Mouse (Mus musculus): ENCODE measurements around the gene Iqcd. TPM values are rescaled to one million over a fixed set of nuclear protein-coding genes. Genes with fewer than 3 reads are reported as not detected.
A peak's percentile ranks its signal among the peaks of the same experiment; 100 is the strongest.

Iqcd gene
- polyA plus RNA-seq, 1 experiment from 2014 or later, result 1.7 TPM

DNA sequence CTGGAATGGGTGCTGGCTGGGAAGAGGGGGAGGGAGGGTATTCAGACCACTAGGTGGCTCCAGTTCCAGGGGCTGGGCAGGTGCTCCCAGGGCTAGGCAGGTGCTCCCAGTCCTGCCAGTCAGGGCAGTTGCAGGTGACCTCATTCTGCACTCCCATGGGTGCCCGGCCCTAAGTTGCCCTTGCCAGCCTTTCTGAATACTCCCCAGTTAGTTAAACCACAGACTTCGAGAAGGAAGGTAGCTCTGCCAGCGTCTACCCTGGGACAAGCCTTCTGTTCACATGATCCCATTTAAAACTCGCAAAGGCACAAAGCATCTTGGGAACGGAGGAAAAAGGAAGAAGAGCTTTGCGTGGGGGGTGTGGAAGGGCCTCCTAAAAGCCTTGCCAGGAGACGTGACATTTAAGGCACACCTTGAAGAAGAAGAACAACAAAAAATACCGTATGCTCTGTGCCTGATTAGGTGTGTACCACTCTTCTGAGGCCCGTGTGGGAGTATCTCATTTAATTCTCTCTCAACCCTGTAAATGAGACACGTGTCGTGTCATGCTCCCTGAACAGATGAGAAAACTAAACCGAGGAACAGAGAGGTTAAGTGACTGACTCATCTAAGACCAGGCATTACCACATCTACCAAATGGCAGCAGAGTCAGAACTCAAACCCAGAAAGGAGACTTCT, 59.1 kb downstream of the Iqcd start:
- Histone ChIP-seq H3K9ac (replicated peaks; ENCODE audit: low read depth) (no peak overlapping the region), H3K27ac (ENCODE audit: low read length) (no peak overlapping the region), H3K36me3 (ENCODE audit: insufficient read depth, low read length) (no peaks in the 10 kb centered on the region), H3K4me3 (ENCODE audit: low read depth, low read length) (no peak overlapping the region), H3K4me1 (ENCODE audit: insufficient read depth, low read depth, low read length) (peaks cover 6% of the 10 kb centered on the region), H3K27me3 (replicated peaks; ENCODE audit: insufficient read depth, low read length) (peaks cover 36% of the 10 kb centered on the region), H3K9me3 (ENCODE audit: low read length) (no peaks in the 10 kb centered on the region), H3K4me2 (replicated peaks; ENCODE audit: low read depth, low read length) (peak overlapping the region; percentile 40; the same call in 1 of the 2 replicates)
- 32% methylated on average over 12 of the region's 12 CpGs for WGBS
- TF ChIP-seq EP300 (IDR thresholded peaks at IDR 0.05) (no peak), CTCF (IDR thresholded peaks at IDR 0.05) (peak; percentile 11; the same call in 1 of the 2 replicates)
- ATAC-seq (no peak), DNase-seq (ENCODE audit: low spot score) (no peak)

DNA sequence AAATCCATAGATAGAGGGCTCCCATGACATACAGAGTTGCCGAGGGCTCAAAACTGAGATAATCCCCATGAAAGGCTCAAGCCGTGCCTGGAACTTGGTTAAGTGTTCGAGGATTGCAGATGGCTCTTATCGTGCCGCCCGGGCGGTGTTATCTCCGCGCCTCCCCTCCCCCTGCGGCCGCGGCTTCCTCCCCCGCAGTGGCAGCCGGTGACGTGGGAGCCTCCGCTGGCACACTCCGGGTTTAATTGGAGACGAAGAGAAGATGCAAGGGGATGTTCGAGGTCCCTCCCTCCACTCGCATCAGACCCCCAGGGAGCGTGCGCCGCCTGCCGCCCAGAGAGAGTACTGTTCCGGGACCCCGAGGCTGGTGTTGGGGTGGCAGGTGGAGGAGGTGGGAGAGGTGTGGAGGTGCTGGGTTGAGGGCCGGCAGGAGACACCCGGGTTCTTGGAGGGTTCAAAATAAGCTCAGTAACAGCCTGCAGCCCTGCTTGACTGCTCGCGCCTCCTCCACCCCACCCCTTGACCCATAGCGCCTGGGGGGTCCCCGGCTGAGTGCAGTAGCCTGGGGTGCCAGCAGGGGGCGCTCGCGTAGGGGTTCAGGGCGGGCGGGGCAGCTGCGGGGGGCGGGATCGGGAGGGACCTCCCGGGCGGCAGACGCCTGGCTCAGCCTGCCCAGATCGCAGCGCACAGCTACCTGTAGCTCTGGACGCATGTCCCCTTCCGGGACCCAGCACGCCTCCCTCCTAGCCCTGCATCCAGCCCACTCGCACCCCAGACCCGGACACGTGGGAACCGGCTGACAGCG, 60.0 kb downstream of the Iqcd start, which contains the start of gene Rasal1:
TSS of gene Rasal1 (plus strand) at position 244 of the 805 bp plus-strand sequence.
- peak within 1 kb of the TSS; percentile 40 for H3K4me2 ChIP-seq (replicated peaks; ENCODE audit: low read depth, low read length)
- H3K27me3 ChIP-seq (replicated peaks; ENCODE audit: insufficient read depth, low read length), result peaks cover 36% of the 10 kb centered on the region
- no peaks in the 10 kb centered on the region for H3K36me3 ChIP-seq (ENCODE audit: insufficient read depth, low read length)
- WGBS, result 1% methylated on average over 37 of the region's 53 CpGs
- H3K27ac ChIP-seq (ENCODE audit: low read length), result no peak within 1 kb of the TSS
- H3K4me1 ChIP-seq (ENCODE audit: insufficient read depth, low read depth, low read length), result peaks cover 6% of the 10 kb centered on the region
- H3K9me3 ChIP-seq (ENCODE audit: low read length), result no peaks in the 10 kb centered on the region
- no peak within 1 kb of the TSS for H3K9ac ChIP-seq (replicated peaks; ENCODE audit: low read depth)
- ATAC-seq, result peak; percentile 55
- peak within 1 kb of the TSS; percentile 29 for H3K4me3 ChIP-seq (ENCODE audit: low read depth, low read length)
- TF ChIP-seq CTCF (IDR thresholded peaks at IDR 0.05) (peak; percentile 56), EP300 (IDR thresholded peaks at IDR 0.05) (no peak)
- peak; percentile 40 for DNase-seq (ENCODE audit: low spot score)

DNA sequence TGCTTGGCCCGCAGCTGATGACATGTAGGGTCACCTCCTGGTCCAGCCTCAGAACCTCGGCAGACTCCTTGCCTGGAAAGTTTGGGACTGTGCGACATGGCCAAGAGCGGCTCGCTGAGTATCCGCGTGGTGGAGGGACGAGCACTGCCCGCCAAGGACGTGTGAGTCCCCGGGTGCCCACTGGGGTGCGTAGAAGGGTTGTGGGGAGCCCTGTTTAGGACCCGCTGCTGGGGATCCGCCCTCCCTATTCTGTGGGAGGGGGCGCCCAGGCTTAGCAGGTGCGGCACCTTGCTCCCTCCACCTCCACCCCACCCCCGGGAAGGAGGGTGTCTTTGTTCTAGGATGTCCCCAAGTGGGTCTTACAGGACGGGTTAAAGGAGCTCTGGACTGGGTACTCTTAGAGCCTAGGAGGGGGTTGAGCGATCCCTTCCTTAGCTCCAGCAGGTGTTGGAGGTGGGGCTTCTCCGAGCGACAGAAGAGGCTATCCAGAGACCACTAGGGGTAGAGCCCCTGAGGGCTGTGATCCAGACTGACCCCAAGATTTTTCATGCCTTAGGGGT, 60.6 kb downstream of the Iqcd start:
- H3K4me1 ChIP-seq (ENCODE audit: insufficient read depth, low read depth, low read length), result peaks cover 6% of the 10 kb centered on the region
- peaks cover 36% of the 10 kb centered on the region for H3K27me3 ChIP-seq (replicated peaks; ENCODE audit: insufficient read depth, low read length)
- WGBS, result 5% methylated on average over 21 of the region's 21 CpGs
- TF ChIP-seq CTCF (IDR thresholded peaks at IDR 0.05), result no peak
- no peak for TF ChIP-seq EP300 (IDR thresholded peaks at IDR 0.05)
- ATAC-seq (peak; percentile 25), DNase-seq (ENCODE audit: low spot score) (no peak)
- no peaks in the 10 kb centered on the region for H3K9me3 ChIP-seq (ENCODE audit: low read length)
- H3K4me3 ChIP-seq (ENCODE audit: low read depth, low read length), result peak overlapping the region; percentile 29; the same call in 1 of the 2 replicates
- no peak overlapping the region for H3K27ac ChIP-seq (ENCODE audit: low read length)
- no peak overlapping the region for H3K9ac ChIP-seq (replicated peaks; ENCODE audit: low read depth)
- no peaks in the 10 kb centered on the region for H3K36me3 ChIP-seq (ENCODE audit: insufficient read depth, low read length)
- peak overlapping the region; percentile 40 for H3K4me2 ChIP-seq (replicated peaks; ENCODE audit: low read depth, low read length)

DNA sequence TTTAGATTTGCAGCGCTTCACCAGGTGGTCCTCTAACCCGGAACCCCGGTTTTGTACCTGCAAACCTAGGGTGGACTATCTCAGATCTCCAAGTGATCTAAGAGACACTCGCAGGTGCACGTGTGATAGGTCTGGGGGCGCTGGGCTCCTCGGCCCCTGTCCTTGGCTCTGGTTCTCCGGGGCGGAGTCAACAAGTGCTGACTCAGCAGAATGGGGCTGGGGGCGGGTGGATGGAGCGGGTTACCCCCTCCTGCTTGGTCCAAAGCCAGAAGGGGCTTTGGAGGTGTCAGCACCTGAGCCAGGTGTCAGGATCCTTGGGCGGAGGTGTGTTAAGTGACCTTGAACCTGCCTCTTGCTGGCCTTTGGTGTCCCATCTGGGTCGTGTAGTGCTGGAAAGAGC, 61.1 kb downstream of the Iqcd start:
- TF ChIP-seq CTCF (IDR thresholded peaks at IDR 0.05) (no peak), EP300 (IDR thresholded peaks at IDR 0.05) (no peak)
- Histone ChIP-seq H3K9me3 (ENCODE audit: low read length) (no peaks in the 10 kb centered on the region), H3K4me2 (replicated peaks; ENCODE audit: low read depth, low read length) (no peak overlapping the region), H3K4me1 (ENCODE audit: insufficient read depth, low read depth, low read length) (peaks cover 6% of the 10 kb centered on the region), H3K27ac (ENCODE audit: low read length) (no peak overlapping the region), H3K9ac (replicated peaks; ENCODE audit: low read depth) (no peak overlapping the region), H3K4me3 (ENCODE audit: low read depth, low read length) (no peak overlapping the region), H3K27me3 (replicated peaks; ENCODE audit: insufficient read depth, low read length) (peaks cover 36% of the 10 kb centered on the region), H3K36me3 (ENCODE audit: insufficient read depth, low read length) (no peaks in the 10 kb centered on the region)
- DNase-seq (ENCODE audit: low spot score), result no peak
- 22% methylated on average over 13 of the region's 13 CpGs for WGBS
- ATAC-seq, result no peak

DNA sequence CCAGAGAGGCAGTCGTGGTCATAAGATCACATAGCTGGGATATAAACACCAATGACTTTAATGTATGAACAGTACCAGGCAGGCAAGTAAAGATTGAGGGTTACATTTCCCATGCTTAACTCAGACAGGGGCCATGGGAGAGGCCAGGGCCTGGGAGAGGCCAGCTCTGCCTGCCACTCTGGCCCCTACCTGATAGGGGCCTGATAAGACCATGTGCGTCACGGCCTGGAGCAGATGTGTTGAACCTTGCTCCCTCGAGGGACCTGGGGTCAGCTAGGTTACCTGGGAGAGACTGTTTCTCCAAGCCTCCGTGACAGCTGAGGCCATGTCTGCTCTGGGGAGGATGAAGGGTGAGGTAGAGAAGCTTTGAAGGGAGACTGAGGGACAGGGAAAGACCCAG, 62.4 kb downstream of the Iqcd start:
- no peaks in the 10 kb centered on the region for H3K36me3 ChIP-seq (ENCODE audit: insufficient read depth, low read length)
- H3K4me2 ChIP-seq (replicated peaks; ENCODE audit: low read depth, low read length), result no peak overlapping the region
- H3K27ac ChIP-seq (ENCODE audit: low read length), result no peak overlapping the region
- no peak for TF ChIP-seq CTCF (IDR thresholded peaks at IDR 0.05)
- no peak for TF ChIP-seq EP300 (IDR thresholded peaks at IDR 0.05)
- no peak overlapping the region for H3K4me3 ChIP-seq (ENCODE audit: low read depth, low read length)
- ATAC-seq, result no peak
- no peaks in the 10 kb centered on the region for H3K9me3 ChIP-seq (ENCODE audit: low read length)
- H3K9ac ChIP-seq (replicated peaks; ENCODE audit: low read depth), result no peak overlapping the region
- WGBS, result 26% methylated on average over 5 of the region's 5 CpGs
- peaks cover 36% of the 10 kb centered on the region for H3K27me3 ChIP-seq (replicated peaks; ENCODE audit: insufficient read depth, low read length)
- DNase-seq (ENCODE audit: low spot score), result no peak
- H3K4me1 ChIP-seq (ENCODE audit: insufficient read depth, low read depth, low read length), result peaks cover 6% of the 10 kb centered on the region
